Mouse (Mus musculus): Measurements from ENCODE around the gene Emilin2.
A peak's percentile ranks its signal among the peaks of the same experiment; 100 is the strongest.

Emilin2 gene

DNA sequence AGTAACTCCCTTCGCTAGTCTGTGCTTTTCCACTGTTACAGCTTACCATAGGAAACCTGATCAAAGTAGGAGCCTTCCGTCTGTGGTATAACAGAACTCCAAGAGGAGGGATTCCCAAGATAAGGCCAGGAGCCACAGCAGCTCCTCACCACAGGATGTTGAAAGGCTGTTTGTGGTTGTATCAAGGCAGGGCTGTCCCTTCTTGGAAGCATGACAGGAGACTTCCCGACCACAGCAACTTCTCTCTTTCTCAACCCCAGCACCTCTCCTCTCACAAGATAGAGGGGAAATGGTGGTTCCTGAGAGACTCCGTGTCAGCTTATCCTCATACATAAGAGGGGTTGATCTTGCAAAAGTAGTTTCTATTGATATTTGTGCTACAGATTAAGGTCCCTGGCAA lies 47.0 kb downstream of the Emilin2 start:
- no peak for DNase-seq (ENCODE audit: low spot score)

DNA sequence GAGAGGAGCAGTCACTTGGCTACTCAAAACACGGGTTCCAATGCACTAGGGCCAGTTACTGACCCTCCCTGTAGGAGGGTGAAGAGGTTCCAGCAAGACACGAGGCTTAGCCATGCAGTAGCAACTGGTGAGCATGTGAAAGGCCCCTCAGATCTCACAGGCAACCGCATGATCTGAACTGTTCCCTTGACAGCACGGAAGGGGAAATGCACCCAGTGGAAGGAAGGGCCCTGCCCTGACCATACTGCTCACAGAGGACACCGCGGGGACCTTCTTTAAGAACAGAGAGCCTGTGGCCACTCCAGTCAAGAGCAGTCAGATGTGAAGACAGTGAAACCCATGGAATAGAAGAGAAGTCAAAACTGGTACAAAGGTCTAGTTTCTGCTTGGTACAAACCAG lies 48.6 kb downstream of the Emilin2 start:
- DNase-seq (ENCODE audit: low spot score): no peak

DNA sequence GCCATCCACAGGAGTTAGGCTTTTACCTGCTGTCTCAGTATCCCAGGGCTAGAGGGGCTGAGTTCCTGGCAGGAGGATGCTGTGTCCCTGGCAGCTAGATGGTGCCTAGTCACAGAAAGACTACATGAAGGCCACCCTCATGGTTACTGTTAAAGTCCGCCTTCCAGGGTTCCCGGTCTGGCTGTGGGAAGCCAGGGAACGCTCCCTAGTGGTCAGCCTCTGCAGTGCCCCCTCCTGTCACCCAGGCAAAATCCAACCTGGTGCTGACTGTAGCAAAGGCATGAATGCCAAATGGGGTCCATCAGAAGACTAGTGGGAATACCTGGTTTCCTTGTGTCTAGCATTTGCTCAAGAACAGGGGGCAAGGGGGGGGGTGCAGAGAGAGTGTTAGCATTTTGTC lies 51.1 kb downstream of the Emilin2 start:
- no peak for DNase-seq (ENCODE audit: low spot score)

DNA sequence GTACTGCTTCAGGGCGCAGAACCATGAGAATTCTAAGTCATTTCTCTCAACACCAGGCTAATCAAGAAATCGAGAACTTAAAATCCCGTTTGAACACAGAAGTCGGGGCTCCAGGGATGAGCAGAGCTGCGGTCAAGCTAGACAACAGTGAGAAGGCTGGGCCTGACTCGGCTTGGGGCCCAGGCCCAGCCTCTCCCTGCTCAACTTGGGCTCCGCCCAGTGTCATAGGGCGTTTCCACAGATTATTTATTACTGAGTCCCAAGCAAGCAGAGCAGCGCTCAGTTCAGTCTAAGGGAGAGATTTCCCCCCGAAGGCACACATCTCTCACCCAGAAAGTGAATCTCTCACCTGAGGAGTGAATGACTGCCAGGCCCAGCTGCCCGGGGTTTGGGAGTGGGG lies 52.1 kb downstream of the Emilin2 start:
- peak; percentile 56 for DNase-seq (ENCODE audit: low spot score)

DNA sequence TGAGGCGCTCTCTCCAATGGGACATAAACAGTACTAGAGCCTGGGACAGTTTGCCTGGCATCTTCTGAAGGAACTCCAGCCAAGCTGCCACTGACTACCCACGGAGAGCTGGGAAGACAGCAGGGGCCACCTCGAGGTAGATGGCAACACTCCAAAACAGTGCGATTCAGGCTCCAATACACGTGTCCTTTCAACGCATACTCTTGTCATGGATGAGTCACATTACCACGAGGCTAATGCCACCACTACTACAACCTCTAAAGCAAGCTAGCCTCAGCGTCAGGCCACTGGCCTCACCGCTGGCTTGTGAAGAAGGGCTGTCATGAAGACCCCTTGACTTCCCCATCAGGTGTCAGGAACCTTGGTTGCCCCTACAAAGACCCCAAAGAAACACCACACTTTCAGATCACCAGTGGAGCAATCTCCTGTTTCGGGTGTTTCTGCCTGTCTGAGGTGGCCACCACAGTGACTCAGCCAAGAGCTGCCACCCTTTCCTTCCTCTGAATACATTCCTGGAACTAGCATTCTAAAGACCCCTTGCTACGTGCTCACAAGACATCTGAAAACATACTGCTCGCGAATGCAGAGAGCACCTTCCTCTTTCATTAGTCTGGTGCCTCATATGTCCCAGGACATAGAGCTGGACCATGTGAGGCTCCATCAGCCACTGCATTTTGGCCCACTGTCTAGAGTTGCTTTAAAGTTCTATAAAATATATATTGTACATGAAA lies 54.8 kb downstream of the Emilin2 start:
- no peak for DNase-seq (ENCODE audit: low spot score)

DNA sequence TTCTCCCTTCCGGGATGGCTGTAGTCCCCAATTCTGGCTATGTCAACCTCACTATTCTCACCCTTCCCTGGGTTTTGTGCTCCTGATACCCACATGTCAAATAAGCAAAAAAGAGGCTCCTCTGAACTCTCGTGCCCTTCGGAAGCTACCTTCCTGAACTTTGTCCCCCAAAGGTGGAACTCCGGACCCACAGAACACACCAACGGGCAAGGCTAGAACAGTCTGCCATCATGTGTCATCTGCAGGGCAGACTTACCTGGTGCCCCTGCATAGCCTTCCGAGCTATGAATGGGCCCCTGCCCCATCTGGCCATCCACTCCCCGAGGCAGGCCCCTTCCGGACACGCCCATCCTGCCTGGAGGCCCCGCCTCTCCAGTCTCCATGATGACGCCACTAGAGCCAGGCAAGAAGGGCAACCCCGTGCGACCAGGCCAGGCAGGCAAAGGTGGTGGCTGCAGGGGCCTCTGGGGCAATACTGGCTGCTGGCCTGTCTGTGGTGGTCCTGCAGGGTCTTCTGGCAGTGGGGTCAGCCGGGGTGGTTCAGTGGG lies 55.6 kb downstream of the Emilin2 start:
- no peak for DNase-seq (ENCODE audit: low spot score)

DNA sequence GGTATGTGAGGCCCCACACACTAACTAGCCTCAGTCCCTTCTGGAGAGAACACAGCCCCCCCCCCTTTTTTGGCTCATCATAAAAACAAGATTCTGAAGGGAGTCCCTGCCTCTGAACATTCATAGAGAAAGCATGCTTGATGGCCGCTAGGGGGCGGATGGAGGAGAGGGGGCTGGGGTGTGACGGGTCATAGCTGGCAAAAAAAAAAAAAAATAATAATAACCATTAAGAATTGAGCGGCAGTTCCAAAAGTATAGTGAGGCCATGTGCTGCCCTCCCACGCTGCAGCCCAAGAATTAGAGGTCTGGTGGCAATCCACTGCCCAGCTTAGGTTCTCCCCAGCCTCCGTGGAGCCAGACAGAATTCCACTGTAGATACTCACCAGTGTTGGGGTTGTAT lies 57.0 kb downstream of the Emilin2 start:
- peak; percentile 31 for DNase-seq (ENCODE audit: low spot score)

DNA sequence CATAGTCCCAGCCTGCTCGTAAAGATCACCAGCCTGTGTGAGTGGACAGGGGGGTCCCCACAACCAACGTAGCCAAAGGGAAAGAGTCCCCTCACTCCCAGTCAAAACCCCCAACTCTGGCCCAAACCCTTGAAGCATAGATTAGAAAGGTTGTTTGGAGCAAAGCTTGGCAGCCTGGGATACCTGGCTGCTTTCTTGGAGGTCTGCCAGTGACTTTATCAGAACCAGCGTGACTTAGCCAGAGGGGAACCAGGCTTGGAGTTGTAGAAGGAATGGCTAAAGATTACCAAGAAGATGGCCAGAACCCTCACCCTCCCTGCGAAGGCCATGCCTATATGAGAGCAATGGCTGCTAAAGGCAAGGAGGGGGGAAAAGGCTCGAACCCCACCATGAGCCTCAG lies 57.7 kb downstream of the Emilin2 start:
- DNase-seq (ENCODE audit: low spot score): no peak

DNA sequence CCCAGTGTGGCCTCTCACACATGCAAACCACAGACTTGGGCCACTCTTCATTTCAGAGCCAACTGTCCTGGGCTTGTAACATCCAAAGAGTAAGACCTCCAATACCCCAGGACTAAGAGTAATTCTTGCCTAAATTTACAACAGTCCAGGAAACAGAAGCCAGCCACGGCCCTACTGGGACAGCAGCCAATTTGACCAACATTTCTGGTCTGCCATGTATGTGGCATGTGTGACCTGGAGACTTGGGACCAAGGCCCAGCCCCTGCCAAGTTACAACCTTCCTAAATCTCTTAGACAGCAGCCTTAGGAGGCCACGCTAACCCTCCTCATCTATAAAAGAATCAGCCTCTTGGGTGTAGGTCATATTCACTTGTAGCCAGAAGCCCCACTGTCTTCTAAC lies 58.4 kb downstream of the Emilin2 start:
- DNase-seq (ENCODE audit: low spot score): no peak

DNA sequence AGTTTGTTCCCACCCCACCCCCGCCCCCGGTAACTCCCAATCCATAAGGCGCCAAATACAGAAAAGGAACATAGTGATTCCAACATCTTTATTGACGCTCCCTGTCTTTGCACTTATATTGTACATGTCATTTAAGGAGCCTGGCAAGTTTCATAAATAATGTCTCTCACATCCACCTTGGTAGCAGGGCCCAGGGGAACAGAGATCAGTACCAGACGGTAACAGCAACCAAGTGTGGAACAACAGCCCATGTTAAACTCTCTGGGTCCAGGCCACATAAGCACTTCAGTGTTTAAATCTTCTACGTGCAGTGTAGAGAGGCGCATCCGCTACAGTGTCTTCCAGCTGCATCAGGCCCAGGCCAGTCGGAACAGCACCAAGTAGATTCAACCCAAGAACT lies 59.7 kb downstream of the Emilin2 start:
- DNase-seq (ENCODE audit: low spot score): no peak

DNA sequence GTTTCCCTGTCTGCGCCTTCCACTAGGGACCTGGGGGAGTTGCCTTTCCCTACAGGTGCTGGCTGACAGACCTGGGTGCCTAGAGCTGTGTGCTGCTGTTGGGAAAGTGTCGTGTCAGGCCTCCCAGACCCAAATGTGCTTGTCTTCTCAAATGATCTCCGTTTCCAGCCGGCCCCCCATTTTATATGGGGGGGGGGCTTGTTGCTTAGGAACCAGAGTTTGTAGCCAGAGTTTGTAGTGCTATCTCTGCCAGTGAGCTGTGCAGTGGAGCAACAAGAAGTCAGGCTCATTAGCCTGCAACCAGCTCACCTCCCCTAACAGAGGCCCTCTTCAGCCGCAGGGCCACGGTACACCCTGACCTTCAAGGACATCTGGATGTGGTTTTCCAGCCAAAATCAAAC lies 60.2 kb downstream of the Emilin2 start:
- DNase-seq (ENCODE audit: low spot score): no peak

DNA sequence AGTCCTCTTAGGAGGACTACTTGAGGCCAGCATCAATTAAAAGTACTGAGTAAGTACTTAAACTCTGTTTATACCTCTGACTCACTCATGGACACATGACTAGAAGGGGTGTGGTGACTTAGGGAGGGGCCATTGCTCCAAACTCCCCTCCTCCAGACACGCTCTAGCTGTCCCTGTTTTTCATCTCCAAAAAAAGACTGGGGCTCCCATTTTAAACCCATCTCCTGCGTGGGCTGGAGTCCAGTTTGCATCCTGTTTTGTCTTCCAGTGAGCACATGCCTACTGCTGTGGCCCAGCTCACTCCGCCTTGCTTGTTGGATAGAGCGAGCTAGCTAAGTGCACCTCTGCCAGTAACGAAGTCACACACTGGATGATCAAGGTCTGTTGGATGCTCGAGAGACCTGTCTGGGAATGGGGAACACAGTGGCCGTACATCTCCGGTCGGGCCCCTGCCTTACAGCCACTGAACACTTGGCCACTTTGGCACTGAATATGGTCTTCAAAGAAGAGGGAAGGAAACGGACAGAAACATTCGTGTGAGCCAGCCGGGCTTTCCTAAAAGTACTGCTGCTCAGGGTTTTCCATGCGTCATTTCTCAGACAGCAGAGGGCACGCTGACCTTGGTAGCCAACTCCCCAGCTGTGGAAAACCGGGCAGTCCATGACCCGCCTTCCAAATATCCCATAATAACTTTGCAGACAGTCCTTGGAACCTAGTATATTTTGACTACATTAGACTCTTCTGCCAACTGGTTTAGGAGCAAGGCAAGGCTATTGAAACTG lies 60.8 kb downstream of the Emilin2 start:
- peak; percentile 11 for DNase-seq (ENCODE audit: low spot score)

DNA sequence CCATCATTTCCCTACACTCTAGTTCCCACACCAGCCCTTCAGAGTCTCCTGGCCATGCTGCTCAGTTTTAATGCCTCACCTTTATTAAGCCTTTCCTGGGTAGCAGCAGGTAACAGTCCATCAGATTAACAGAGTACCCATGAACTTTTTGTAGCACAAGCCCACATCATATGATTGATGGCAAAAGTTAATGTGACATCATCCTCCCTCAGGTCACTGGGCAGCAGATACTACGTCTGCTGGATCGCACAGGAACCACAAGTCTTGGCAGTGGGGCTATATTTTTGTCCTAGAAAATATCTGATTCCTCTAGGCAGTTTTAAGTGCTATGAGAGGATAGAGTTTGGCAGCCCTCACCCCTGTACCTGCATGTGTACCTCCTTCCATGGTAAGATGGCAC lies 61.7 kb downstream of the Emilin2 start:
- DNase-seq (ENCODE audit: low spot score): no peak

DNA sequence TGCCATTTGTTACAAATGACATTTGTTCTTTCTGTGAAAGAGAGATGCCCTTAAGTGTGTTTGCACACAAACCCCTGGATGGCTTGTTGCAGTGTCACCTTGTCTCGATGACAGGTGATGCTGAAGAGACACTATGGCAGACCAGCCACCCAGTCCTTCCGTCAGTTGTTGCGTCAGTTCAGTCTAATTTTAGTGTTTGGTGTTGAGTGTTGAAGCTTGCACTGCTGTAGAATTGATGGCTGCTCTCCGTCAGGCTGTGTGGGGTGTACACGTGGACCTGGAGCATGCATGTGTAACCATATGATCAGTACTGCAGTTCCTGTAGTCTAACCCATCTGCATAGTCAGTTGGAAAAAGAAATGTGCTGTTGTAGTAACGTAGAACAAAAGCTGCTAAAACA lies 62.8 kb downstream of the Emilin2 start:
- DNase-seq (ENCODE audit: low spot score): no peak

DNA sequence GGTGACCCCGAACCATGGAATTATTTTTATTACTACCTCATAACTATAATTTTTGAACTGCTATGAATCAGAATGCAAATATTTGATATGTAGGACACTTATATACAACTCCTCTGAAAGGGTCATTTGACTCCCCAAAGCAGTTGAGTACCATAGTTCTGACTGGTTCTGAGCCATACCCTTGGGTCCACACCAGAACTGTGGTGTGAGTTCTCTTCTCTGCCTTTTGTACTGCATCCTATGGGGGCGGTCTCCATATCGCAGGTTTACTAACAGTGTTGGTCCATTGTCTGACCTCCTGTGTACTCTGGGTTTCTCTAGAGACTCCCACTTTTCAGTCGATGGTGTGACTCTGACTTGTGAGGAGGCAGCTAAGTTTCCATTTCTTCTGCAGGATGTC lies 65.8 kb downstream of the Emilin2 start:
- no peak for DNase-seq (ENCODE audit: low spot score)

DNA sequence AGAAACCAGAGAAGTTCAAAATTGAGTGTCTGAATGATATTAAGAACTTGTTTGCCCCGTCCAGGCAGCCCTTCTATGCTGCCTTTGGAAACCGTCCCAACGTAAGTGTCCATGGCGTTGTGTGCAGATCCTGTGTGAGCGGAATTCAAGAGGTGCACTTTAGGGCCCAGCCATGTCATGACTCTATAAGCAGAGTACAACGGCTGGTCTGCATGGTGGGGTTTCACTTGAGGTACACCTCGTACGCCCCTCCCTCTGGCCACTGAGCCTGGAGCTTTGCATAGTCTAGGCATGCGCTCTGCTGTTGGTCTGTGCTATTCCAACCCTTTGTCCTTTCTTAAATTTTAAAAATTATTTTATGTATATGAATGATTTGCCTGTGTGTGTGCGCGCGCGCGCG lies 66.6 kb downstream of the Emilin2 start:
- DNase-seq (ENCODE audit: low spot score): no peak

DNA sequence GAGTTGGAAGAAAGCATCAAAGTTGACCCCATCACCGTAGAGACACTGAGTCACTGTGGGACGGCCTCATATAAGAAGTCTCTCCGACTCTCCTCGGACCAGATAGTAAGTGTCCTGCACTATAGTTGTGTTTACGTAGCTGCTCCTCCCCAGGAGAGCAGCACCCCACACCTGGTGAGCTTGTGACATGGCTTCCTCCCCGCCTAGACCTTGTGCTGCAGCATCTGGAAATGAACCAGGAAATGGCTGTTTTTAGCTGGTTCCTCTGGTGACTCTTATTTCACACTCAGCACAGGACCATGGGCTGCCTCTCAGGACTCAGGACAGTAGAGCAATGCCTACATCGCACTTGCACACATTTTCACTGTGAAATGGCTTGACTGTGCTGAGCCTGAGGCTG lies 69.1 kb downstream of the Emilin2 start:
- DNase-seq (ENCODE audit: low spot score): no peak

DNA sequence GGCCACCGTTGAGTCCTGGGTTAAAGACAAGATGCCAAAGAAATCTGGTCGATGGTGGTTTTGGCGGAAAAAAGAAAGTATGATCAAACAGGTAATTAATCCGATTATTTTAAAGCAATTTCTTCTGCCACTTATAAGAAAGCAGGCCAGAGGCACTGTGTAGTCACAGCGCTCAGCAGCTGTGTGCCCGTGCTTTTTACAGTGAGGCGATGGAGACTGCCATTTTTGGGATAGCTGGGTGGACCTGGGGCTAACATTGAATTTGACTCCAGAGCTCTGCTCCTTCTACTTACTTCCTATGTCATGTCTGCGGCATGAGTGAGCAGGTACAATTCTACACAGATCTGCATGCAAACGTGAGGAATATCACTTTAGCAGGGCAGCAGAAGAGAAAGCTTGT lies 71.0 kb downstream of the Emilin2 start:
- no peak for DNase-seq (ENCODE audit: low spot score)

DNA sequence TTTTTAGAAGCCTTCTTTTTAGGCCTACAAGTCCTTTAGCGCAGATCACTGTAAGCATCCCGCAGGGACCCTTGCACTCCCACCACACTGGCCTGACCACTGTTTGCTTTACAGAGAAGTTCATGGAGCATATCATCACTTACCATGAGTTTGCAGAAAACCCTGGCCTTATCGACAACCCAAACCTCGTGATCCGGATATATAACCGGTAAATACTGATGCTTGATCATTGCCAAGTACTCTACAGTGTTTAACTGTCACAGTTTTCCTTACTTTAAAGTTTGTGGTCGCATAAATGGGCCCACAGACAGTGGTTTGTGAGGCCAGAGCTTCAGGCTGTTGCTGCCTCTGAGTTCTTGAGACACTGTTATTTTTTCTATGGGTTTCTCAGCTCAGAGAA lies 73.3 kb downstream of the Emilin2 start:
- no peak for DNase-seq (ENCODE audit: low spot score)

DNA sequence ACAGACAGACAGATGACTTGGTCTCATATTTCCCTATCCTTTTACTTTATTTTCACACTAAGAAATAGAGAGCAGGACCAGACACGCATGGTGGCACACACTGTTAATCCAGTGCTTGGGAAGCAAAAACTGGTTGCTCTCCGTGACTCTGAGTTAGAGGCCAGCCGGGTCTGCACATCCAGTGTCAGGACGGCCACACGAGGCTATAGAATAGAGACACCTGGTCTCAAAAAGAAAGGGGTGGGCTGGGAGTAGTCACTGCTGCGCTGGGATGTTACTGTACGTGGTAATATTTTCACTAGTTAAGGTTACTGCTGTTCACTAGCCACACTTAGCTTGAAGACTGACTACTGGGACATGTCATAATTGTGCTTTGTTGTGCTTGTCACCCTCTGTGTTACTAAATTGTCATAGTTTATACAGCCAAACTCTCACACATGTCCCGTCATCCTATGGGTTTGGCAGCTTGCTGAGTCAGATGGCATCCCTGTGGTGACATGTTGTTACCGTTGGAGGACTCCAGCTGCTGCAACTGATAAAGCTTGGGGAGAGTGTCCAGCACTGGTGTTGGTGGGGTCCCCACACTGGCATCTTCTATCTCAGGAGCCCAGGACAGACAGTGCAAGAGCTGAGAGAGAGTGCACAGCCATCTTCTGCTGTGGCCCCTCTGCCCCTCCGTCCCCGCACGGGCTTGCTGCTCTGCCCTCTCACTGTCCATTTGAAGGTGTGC lies 76.4 kb downstream of the Emilin2 start:
- DNase-seq (ENCODE audit: low spot score): no peak

DNA sequence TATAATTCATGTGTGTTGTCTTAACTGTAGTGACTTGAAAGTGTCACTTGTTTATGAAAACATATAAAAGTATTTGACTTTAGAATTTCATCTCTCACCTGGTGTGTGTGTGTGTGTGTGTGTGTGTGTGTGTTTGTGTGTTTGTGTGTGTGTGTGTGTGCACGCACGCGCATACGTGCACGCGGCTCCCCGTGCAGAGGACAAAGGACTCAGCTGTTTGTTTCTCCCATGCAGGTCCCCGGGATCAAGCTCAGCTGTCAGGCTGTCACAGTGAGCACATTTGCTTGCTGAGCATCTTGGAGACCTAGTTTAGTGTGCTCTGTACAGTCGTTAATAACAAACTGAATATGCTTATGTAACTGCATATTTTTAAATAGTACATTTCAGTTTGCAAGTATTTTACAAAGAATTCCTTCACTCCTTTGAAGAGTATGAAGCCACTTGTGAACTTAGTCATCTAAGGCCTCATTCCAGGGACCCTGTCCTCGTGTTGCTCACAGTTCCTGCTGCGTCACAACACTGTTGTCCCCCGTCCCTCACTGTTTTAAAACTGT lies 77.7 kb downstream of the Emilin2 start:
- no peak for DNase-seq (ENCODE audit: low spot score)

DNA sequence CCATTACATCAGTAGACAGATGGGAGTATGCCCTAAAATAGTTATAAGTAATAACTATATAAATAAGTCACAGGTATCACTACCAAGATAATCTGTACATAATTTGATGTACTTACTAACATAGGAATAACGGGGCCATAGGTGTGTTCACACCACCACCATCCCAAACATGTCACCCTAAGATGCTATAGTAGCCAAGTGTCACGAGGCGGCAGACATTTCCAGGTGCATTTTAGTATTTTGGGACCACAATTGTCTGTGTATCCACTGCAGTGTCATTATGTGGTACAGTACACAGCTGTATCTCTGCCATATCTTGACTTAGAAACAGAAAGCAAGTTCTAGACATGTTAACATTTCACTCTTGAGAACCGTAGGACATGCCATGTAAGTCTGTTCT lies 78.6 kb downstream of the Emilin2 start:
- no peak for DNase-seq (ENCODE audit: low spot score)

DNA sequence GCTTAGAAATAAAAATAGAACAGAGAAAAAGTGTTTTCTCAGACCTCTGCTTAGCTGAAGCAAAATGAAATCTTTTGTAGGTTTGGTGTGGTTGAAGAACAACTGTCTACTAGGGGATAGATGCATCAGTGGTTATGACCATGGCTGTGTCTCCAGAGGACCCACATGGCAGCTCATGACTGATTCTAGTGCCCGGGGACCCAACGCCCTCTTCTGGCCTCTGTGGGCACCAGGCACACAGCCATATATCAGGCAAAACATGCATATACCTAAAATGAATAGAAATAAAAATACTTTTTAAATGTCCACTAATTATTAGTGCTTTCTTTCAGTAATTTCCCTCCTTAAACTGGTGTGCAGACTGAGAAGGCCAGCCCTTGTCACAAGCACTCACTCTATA lies 79.8 kb downstream of the Emilin2 start:
- DNase-seq (ENCODE audit: low spot score): no peak

Measured in urinary bladder, postnatal 25 days (tissue).